Mouse (Mus musculus): ENCODE measurements around the gene Usp22. TPM values are rescaled to one million over a fixed set of nuclear protein-coding genes. Genes with fewer than 3 reads are reported as not detected.
"Not testable (repeated sequence)": the region's sequence is repeated elsewhere in the genome, so short reads cannot be mapped to it uniquely, and the experiment has no call there.

The Usp22 gene
- polyA plus RNA-seq, 1 experiment: 107 TPM

DNA sequence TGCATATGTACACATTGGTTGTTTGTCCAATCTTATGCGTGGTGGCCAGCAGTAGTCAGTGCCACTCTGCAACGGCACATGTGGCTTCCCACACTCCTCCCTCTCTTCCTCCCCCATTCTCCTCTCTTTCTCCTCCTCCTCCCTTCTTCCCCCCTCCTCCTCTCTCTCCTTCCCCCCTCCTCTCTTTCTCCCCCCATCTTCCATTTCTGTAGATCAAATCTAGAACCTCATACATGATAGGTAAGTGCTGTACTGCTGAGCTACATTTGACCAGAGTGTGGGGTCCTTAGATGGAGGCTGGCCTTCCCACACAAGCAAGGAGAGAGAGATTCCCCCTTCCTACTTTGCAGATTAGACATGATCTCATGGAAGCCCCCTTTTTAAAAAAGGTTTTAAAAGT, 17.9 kb upstream of the Usp22 start:
- Histone ChIP-seq H3K4me3 (ENCODE audit: low read depth, low read length) (no peak overlapping the region), H3K36me3 (ENCODE audit: control insufficient read depth, insufficient read depth, low read length, poor library complexity, severe bottlenecking) (no peaks in the 10 kb centered on the region), H3K4me1 (ENCODE audit: control insufficient read depth, insufficient read depth, low read length) (no peaks in the 10 kb centered on the region), H3K9me3 (replicated peaks; ENCODE audit: control insufficient read depth, insufficient read depth, low read length, poor library complexity, severe bottlenecking) (no peaks in the 10 kb centered on the region), H3K27ac (ENCODE audit: insufficient read depth, low read length) (no peak overlapping the region), H3K27me3 (ENCODE audit: control insufficient read depth, insufficient read depth, low read length, poor library complexity, severe bottlenecking) (peaks cover 2% of the 10 kb centered on the region; the same call in 1 of the 2 replicates), H3K9ac (ENCODE audit: low read depth, poor library complexity, severe bottlenecking) (no peak overlapping the region)
- no peak for TF ChIP-seq POLR2A (IDR thresholded peaks at IDR 0.05; ENCODE audit: insufficient read depth, low read length)
- no peak for TF ChIP-seq CTCF (IDR thresholded peaks at IDR 0.05; ENCODE audit: low read depth, low read length)
- no peak for TF ChIP-seq EP300 (IDR thresholded peaks at IDR 0.05; ENCODE audit: insufficient read depth, low read depth, low read length)

GRCm38 (mm10) chr11:61192123-61192522, 17.3 kb upstream of the Usp22 start:
- H3K4me1 ChIP-seq (ENCODE audit: control insufficient read depth, insufficient read depth, low read length); H3K9ac ChIP-seq (ENCODE audit: low read depth, poor library complexity, severe bottlenecking); H3K36me3 ChIP-seq (ENCODE audit: control insufficient read depth, insufficient read depth, low read length, poor library complexity, severe bottlenecking); H3K9me3 ChIP-seq (replicated peaks; ENCODE audit: control insufficient read depth, insufficient read depth, low read length, poor library complexity, severe bottlenecking); H3K27ac ChIP-seq (ENCODE audit: insufficient read depth, low read length); H3K4me3 ChIP-seq (ENCODE audit: low read depth, low read length); H3K27me3 ChIP-seq (ENCODE audit: control insufficient read depth, insufficient read depth, low read length, poor library complexity, severe bottlenecking): not testable (repeated sequence)

GRCm38 (mm10) chr11:61190776-61191175, 15.9 kb upstream of the Usp22 start:
- TF ChIP-seq CTCF (IDR thresholded peaks at IDR 0.05; ENCODE audit: low read depth, low read length): no peak
- TF ChIP-seq POLR2A (IDR thresholded peaks at IDR 0.05; ENCODE audit: insufficient read depth, low read length): no peak
- no peak for TF ChIP-seq EP300 (IDR thresholded peaks at IDR 0.05; ENCODE audit: insufficient read depth, low read depth, low read length)
- no peaks in the 10 kb centered on the region for H3K36me3 ChIP-seq (ENCODE audit: control insufficient read depth, insufficient read depth, low read length, poor library complexity, severe bottlenecking)
- no peaks in the 10 kb centered on the region for H3K9me3 ChIP-seq (replicated peaks; ENCODE audit: control insufficient read depth, insufficient read depth, low read length, poor library complexity, severe bottlenecking)
- no peaks in the 10 kb centered on the region for H3K4me1 ChIP-seq (ENCODE audit: control insufficient read depth, insufficient read depth, low read length)
- no peak overlapping the region for H3K4me3 ChIP-seq (ENCODE audit: low read depth, low read length)
- no peak overlapping the region for H3K9ac ChIP-seq (ENCODE audit: low read depth, poor library complexity, severe bottlenecking)
- no peak overlapping the region for H3K27ac ChIP-seq (ENCODE audit: insufficient read depth, low read length)
- peaks cover 2% of the 10 kb centered on the region; the same call in 1 of the 2 replicates for H3K27me3 ChIP-seq (ENCODE audit: control insufficient read depth, insufficient read depth, low read length, poor library complexity, severe bottlenecking)

GRCm38 (mm10) chr11:61183820-61184219, 9.0 kb upstream of the Usp22 start:
- Histone ChIP-seq H3K4me1 (ENCODE audit: control insufficient read depth, insufficient read depth, low read length) (no peaks in the 10 kb centered on the region), H3K4me3 (ENCODE audit: low read depth, low read length) (no peak overlapping the region), H3K27me3 (ENCODE audit: control insufficient read depth, insufficient read depth, low read length, poor library complexity, severe bottlenecking) (no peaks in the 10 kb centered on the region), H3K36me3 (ENCODE audit: control insufficient read depth, insufficient read depth, low read length, poor library complexity, severe bottlenecking) (no peaks in the 10 kb centered on the region), H3K27ac (ENCODE audit: insufficient read depth, low read length) (no peak overlapping the region), H3K9me3 (replicated peaks; ENCODE audit: control insufficient read depth, insufficient read depth, low read length, poor library complexity, severe bottlenecking) (no peaks in the 10 kb centered on the region), H3K9ac (ENCODE audit: low read depth, poor library complexity, severe bottlenecking) (no peak overlapping the region)
- TF ChIP-seq POLR2A (IDR thresholded peaks at IDR 0.05; ENCODE audit: insufficient read depth, low read length) (no peak), EP300 (IDR thresholded peaks at IDR 0.05; ENCODE audit: insufficient read depth, low read depth, low read length) (no peak)

- Histone ChIP-seq H3K4me1 (ENCODE audit: control insufficient read depth, insufficient read depth, low read length) (no peaks in the 10 kb centered on the region), H3K9me3 (replicated peaks; ENCODE audit: control insufficient read depth, insufficient read depth, low read length, poor library complexity, severe bottlenecking) (no peaks in the 10 kb centered on the region), H3K27me3 (ENCODE audit: control insufficient read depth, insufficient read depth, low read length, poor library complexity, severe bottlenecking) (no peaks in the 10 kb centered on the region), H3K36me3 (ENCODE audit: control insufficient read depth, insufficient read depth, low read length, poor library complexity, severe bottlenecking) (no peaks in the 10 kb centered on the region), H3K4me3 (ENCODE audit: low read depth, low read length) (no peak overlapping the region), H3K9ac (ENCODE audit: low read depth, poor library complexity, severe bottlenecking) (no peak overlapping the region), H3K27ac (ENCODE audit: insufficient read depth, low read length) (no peak overlapping the region; the same call in 1 of the 2 replicates)
- no peak for TF ChIP-seq EP300 (IDR thresholded peaks at IDR 0.05; ENCODE audit: insufficient read depth, low read depth, low read length)
- no peak for TF ChIP-seq POLR2A (IDR thresholded peaks at IDR 0.05; ENCODE audit: insufficient read depth, low read length)
- TF ChIP-seq CTCF (IDR thresholded peaks at IDR 0.05; ENCODE audit: low read depth, low read length): no peak
Observed at GRCm38 (mm10) chr11:61181624-61182023, 6.8 kb upstream of the Usp22 start.

DNA sequence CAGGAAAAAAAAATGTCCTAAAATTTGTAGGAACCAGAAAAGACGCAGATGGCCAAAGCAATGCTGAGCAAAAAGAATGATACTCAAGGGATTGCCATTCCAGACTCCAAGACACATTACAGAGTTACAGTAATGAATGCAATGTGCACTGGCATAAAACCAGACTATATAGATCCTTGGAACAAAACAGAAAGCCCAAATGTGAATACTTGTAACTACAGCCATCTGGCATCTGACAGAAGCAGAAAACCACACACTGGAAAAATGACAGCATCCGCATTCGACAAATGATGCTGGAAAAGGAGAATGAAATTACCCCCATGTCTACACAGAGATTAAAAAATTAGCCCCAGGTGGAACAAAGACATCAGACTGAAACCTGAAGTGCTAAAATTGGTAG, 5.5 kb upstream of the Usp22 start:
- Histone ChIP-seq H3K9ac (ENCODE audit: low read depth, poor library complexity, severe bottlenecking) (no peak overlapping the region), H3K4me3 (ENCODE audit: low read depth, low read length) (no peak overlapping the region), H3K27me3 (ENCODE audit: control insufficient read depth, insufficient read depth, low read length, poor library complexity, severe bottlenecking) (no peaks in the 10 kb centered on the region), H3K27ac (ENCODE audit: insufficient read depth, low read length) (no peak overlapping the region), H3K4me1 (ENCODE audit: control insufficient read depth, insufficient read depth, low read length) (no peaks in the 10 kb centered on the region), H3K36me3 (ENCODE audit: control insufficient read depth, insufficient read depth, low read length, poor library complexity, severe bottlenecking) (no peaks in the 10 kb centered on the region), H3K9me3 (replicated peaks; ENCODE audit: control insufficient read depth, insufficient read depth, low read length, poor library complexity, severe bottlenecking) (no peaks in the 10 kb centered on the region)
- no peak for TF ChIP-seq POLR2A (IDR thresholded peaks at IDR 0.05; ENCODE audit: insufficient read depth, low read length)
- TF ChIP-seq CTCF (IDR thresholded peaks at IDR 0.05; ENCODE audit: low read depth, low read length): no peak
- no peak for TF ChIP-seq EP300 (IDR thresholded peaks at IDR 0.05; ENCODE audit: insufficient read depth, low read depth, low read length)
